Mouse (Mus musculus) neutrophil, adult 59 days (primary cell): Measurements from ENCODE around the gene Sox8. TPM values are rescaled to one million over a fixed set of nuclear protein-coding genes. Genes with fewer than 3 reads are reported as not detected.

Experiments used
- total RNA-seq, 2 experiments: library from RNA; stranded (reverse); gene quantifications; 1 replicate in 1 of 2; 2 replicates in 1 of 2; pipeline ENCODE4 v1.2.4; 2023

The Sox8 gene
- not detected for total RNA-seq

GRCm38 (mm10) chr17:25570648-25571452 is at the start of gene Sox8:
Gene Sox8, minus strand, starts transcription at chr17:25570686.

DNA sequence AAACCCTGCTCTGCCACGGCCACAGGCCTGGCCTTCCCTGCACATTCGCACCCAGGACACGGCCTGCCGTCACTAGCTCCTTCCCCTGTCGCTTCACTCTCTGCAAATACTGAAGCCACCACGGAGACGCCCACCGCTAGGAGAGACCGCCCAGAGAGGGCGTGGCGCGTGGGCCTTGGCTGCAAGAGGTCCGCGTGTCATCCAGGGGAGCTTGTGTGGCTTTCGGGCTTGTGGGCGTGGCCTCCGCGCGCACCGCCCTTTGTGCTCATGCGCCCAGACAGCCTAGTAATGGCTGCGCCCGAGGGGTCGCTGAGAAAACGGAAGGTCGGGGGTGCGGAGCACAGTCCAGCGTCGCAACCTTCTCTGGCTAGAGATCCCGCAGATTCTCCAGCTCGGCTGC is 8.4 kb upstream of the Sox8 start, which contains the start of gene Lmf1:
Lmf1 (plus strand) TSS at position 166 of the 400 bp plus-strand sequence.

Other genes starting within 250 kb of the Sox8 start
- gene Tpsab1, start 225.1 kb downstream of the Sox8 start, total RNA-seq = not detected
- gene Tpsb2, start 204.4 kb downstream of the Sox8 start, total RNA-seq = not detected
- gene Tpsg1, start 201.4 kb downstream of the Sox8 start, total RNA-seq = not detected
- gene Cacna1h, start 136.9 kb downstream of the Sox8 start, total RNA-seq = 1 to 10 TPM in 1 of 2 experiments, under 1 TPM in 1; 0.64 to 2.4 TPM
- not detected for gene Tekt4, start 116.1 kb downstream of the Sox8 start, total RNA-seq
- gene Sstr5, start 73.4 kb downstream of the Sox8 start, total RNA-seq = not detected
- 10 to 100 TPM; 11.9 to 15.9 TPM for gene Lmf1, start 8.4 kb upstream of the Sox8 start, total RNA-seq
- gene Gng13, start 146.5 kb upstream of the Sox8 start, total RNA-seq = not detected
- 10 to 100 TPM; 17.5 to 23.6 TPM for gene Chtf18, start 156.7 kb upstream of the Sox8 start, total RNA-seq
- gene Rpusd1, start 157.0 kb upstream of the Sox8 start, total RNA-seq = 1 to 10 TPM; 6.1 to 6.7 TPM
- gene Mslnl, start 165.4 kb upstream of the Sox8 start, total RNA-seq = under 1 TPM in 1 of 2 experiments, not detected in 1; 0.13 TPM
- gene Msln, start 183.7 kb upstream of the Sox8 start, total RNA-seq = not detected
- gene Narfl, start 203.1 kb upstream of the Sox8 start, total RNA-seq = 10 to 100 TPM; 25.5 to 25.9 TPM
- gene Haghl, start 215.0 kb upstream of the Sox8 start, total RNA-seq = 10 to 100 TPM; 13.5 to 17.7 TPM
- gene Ccdc78, start 215.9 kb upstream of the Sox8 start, total RNA-seq = not detected
- 10 to 100 TPM; 32.0 to 35.0 TPM for gene Fam173a, start 222.2 kb upstream of the Sox8 start, total RNA-seq
- gene AC134908.4, start 225.0 kb upstream of the Sox8 start, total RNA-seq = not detected
- gene Metrn, start 226.4 kb upstream of the Sox8 start, total RNA-seq = 10 to 100 TPM; 14.4 to 17.6 TPM
- gene Fbxl16, start 238.4 kb upstream of the Sox8 start, total RNA-seq = not detected